8 mouse cellular contexts compared by ENCODE assay signal in genomic region chr1:86703300-86703964, GRCm38 (mm10). TPM values are rescaled to one million over a fixed set of nuclear protein-coding genes. Genes with fewer than 3 reads are reported as not detected.
DNase-seq lines count a peak whose midpoint lies in the region; ATAC-seq and TF ChIP-seq lines count a peak whose summit lies in the region.

TSS of gene Dis3l2 (plus strand) at chr1:86703808.

- peak within 1 kb of the TSS; percentile 98 for H3K9ac ChIP-seq in MEL (ENCODE audit: control insufficient read depth, low read depth, low read length, poor library complexity, severe bottlenecking)
- peak within 1 kb of the TSS; percentile 95 for H3K9ac ChIP-seq in lung, embryonic 16.5 days (ENCODE audit: low read length)

- H3K4me2 ChIP-seq in lung, embryonic 16.5 days (ENCODE audit: low read depth, low read length) = peak within 1 kb of the TSS; percentile 62

- no peak for TF ChIP-seq CTCF in MEL (IDR thresholded peaks at IDR 0.05 in 2 of 3, conservative IDR thresholded peaks at IDR 0.05 in 1 of 3; ENCODE audit: control insufficient read depth in 1 of 3, insufficient read depth in 1 of 3, low read depth in 2 of 3, low read length in 3 of 3, poor library complexity in 1 of 3, severe bottlenecking in 1 of 3)
- TF ChIP-seq CTCF in cerebellum, adult 2 months (IDR thresholded peaks at IDR 0.05; ENCODE audit: borderline replicate concordance, insufficient read depth, low read depth, low read length) = no peak

- H3K4me3 ChIP-seq in MEL (ENCODE audit: control insufficient read depth in 1 of 2, insufficient read depth in 1 of 2, low read depth in 2 of 2, low read length in 2 of 2) = peak within 1 kb of the TSS; percentile 88 to 92
- H3K4me3 ChIP-seq in cerebellum, adult 2 months (replicated peaks; ENCODE audit: insufficient read depth, low read depth, low read length) = peak within 1 kb of the TSS; percentile 96
- H3K4me3 ChIP-seq in lung, embryonic 16.5 days (ENCODE audit: low read length) = peak within 1 kb of the TSS; percentile 96

- TF ChIP-seq RAD21 in MEL (IDR thresholded peaks at IDR 0.05; ENCODE audit: low read depth, low read length) = no peak

- peaks cover 17 to 21% of the 10 kb centered on the region in 2 experiments for H3K4me1 ChIP-seq in MEL (ENCODE audit: control insufficient read depth in 1 of 2, insufficient read depth in 2 of 2, low read length in 2 of 2)
- peaks cover 5% of the 10 kb centered on the region; the same call in 1 of the 2 replicates for H3K4me1 ChIP-seq in cerebellum, adult 2 months (ENCODE audit: control insufficient read depth, insufficient read depth, low read length)
- H3K4me1 ChIP-seq in lung, embryonic 16.5 days (replicated peaks; ENCODE audit: control insufficient read depth, insufficient read depth, low read length) = 0 out of 2 replicates have a peak, but pooled peaks cover 2% of the 10 kb centered on the region

- no peaks in the 10 kb centered on the region for H3K9me3 ChIP-seq in MEL (replicated peaks; ENCODE audit: insufficient read depth, low read length)
- no peaks in the 10 kb centered on the region for H3K9me3 ChIP-seq in lung, embryonic 16.5 days (ENCODE audit: control insufficient read depth, low read length)

- peak; percentile 72 to 80 for ATAC-seq in hematopoietic stem cell, adult 5-6 weeks (replicated peaks in 1 of 2; ENCODE audit: insufficient read depth in 1 of 2, low FRiP score in 2 of 2, low TSS enrichment in 1 of 2, low read depth in 1 of 2, poor library complexity in 2 of 2, severe bottlenecking in 2 of 2)
- peak; percentile 94 for ATAC-seq in lung, embryonic 16.5 days (ENCODE audit: low read depth)

- peaks cover 0 to 16% of the 10 kb centered on the region in 2 experiments; a peak in 2 of 4 replicates for H3K36me3 ChIP-seq in MEL (ENCODE audit: control insufficient read depth in 1 of 2, insufficient read depth in 2 of 2, low read length in 2 of 2)
- H3K36me3 ChIP-seq in lung, embryonic 16.5 days (ENCODE audit: control insufficient read depth, insufficient read depth, low read length) = no peaks in the 10 kb centered on the region

- peak; percentile 84 for DNase-seq in MEL (ENCODE audit: low read depth, low spot score)
- DNase-seq in cerebellum, adult 2 months = peak; percentile 90 to 92
- peak; percentile 88 for DNase-seq in forelimb bud, embryonic 11.5 days (ENCODE audit: low read depth, low spot score)
- DNase-seq in layer of hippocampus, adult 9-10 months (ENCODE audit: low spot score) = peak; percentile 50
- DNase-seq in ovary, postnatal 10 days (ENCODE audit: low spot score) = peak; percentile 80
- DNase-seq in thymus, postnatal 10 days (ENCODE audit: low spot score in 2 of 2) = peak; percentile 68 to 74

- peak within 1 kb of the TSS; percentile 56 for H3K27ac ChIP-seq in MEL (ENCODE audit: control insufficient read depth, low read depth, low read length)
- peak within 1 kb of the TSS; percentile 85 for H3K27ac ChIP-seq in cerebellum, adult 2 months (ENCODE audit: insufficient read depth, low read length)
- peak within 1 kb of the TSS; percentile 86 for H3K27ac ChIP-seq in lung, embryonic 16.5 days (ENCODE audit: low read length)

- H3K79me2 ChIP-seq in MEL (ENCODE audit: control insufficient read depth, insufficient read depth, low read length, poor library complexity) = peaks cover 12% of the 10 kb centered on the region

- TF ChIP-seq EP300 in MEL (IDR thresholded peaks at IDR 0.05; ENCODE audit: low read depth in 1 of 2, low read length in 2 of 2) = no peak

- WGBS in cerebellum, adult 2 months = under 1% methylated on average over 54 of the region's 54 CpGs
- 2% methylated on average over 52 of the region's 54 CpGs for WGBS in lung, embryonic 16.5 days

- no peaks in the 10 kb centered on the region for H3K27me3 ChIP-seq in MEL (ENCODE audit: control insufficient read depth in 1 of 2, insufficient read depth in 2 of 2, low read length in 2 of 2)
- no peaks in the 10 kb centered on the region for H3K27me3 ChIP-seq in cerebellum, adult 2 months (ENCODE audit: control insufficient read depth, insufficient read depth, low read length)
- H3K27me3 ChIP-seq in lung, embryonic 16.5 days (ENCODE audit: control insufficient read depth, insufficient read depth, low read depth, low read length) = no peaks in the 10 kb centered on the region

- peak in 1 of 2 experiments; percentile 71; a peak in 2 of 4 replicates for TF ChIP-seq POLR2A in MEL (IDR thresholded peaks at IDR 0.05; ENCODE audit: control insufficient read depth in 1 of 2, insufficient read depth in 1 of 2, low read depth in 1 of 2, low read length in 2 of 2, poor library complexity in 1 of 2)
- TF ChIP-seq POLR2A in cerebellum, adult 2 months (IDR thresholded peaks at IDR 0.05; ENCODE audit: borderline replicate concordance, insufficient read depth, low read length) = 0 out of 2 replicates have a peak, but pooled peaks have one; percentile 38

TF ChIP-seq in MEL, 35 proteins besides CTCF, POLR2A, EP300 and RAD21:
- peak; percentile 68 for TF ChIP-seq MYB (IDR thresholded peaks at IDR 0.05; ENCODE audit: low read depth, low read length)
- no peak for TF ChIP-seq CHD2 (IDR thresholded peaks at IDR 0.05; ENCODE audit: low read length)
- TF ChIP-seq HCFC1 (IDR thresholded peaks at IDR 0.05; ENCODE audit: low read depth, low read length) = peak; percentile 90
- peak; percentile 63 for TF ChIP-seq MYC (IDR thresholded peaks at IDR 0.05; ENCODE audit: low read depth, low read length)
- TF ChIP-seq NRF1 (IDR thresholded peaks at IDR 0.05; ENCODE audit: insufficient read depth, low read depth, low read length, poor library complexity, severe bottlenecking) = peak; percentile 54; the same call in 1 of the 2 replicates
- TF ChIP-seq MAX (IDR thresholded peaks at IDR 0.05; ENCODE audit: low read length) = peak; percentile 22
- peak; percentile 71; the same call in 1 of the 2 replicates for TF ChIP-seq MXI1 (IDR thresholded peaks at IDR 0.05; ENCODE audit: low read depth, low read length)
- no peak for TF ChIP-seq RCOR1 (IDR thresholded peaks at IDR 0.05; ENCODE audit: low read depth, low read length)
- peak; percentile 89 for TF ChIP-seq ELF1 (IDR thresholded peaks at IDR 0.05; ENCODE audit: low read depth, low read length)
- TF ChIP-seq ETS1 (IDR thresholded peaks at IDR 0.05; ENCODE audit: low read depth, low read length) = no peak
- TF ChIP-seq USF1 (IDR thresholded peaks at IDR 0.05; ENCODE audit: low read depth, low read length) = peak; percentile 70
- TF ChIP-seq GABPA (IDR thresholded peaks at IDR 0.05; ENCODE audit: low read depth, low read length) = no peak
- TF ChIP-seq MAZ (IDR thresholded peaks at IDR 0.05; ENCODE audit: low read depth, low read length) = peak; percentile 82; the same call in 1 of the 2 replicates
- TF ChIP-seq NELFE (IDR thresholded peaks at IDR 0.05; ENCODE audit: low read depth, low read length) = peak; percentile 60
- 0 out of 2 replicates have a peak, but pooled peaks have one; percentile 28 for TF ChIP-seq TBP (IDR thresholded peaks at IDR 0.05; ENCODE audit: low read depth, low read length)
- peak; percentile 90 for TF ChIP-seq SIN3A (IDR thresholded peaks at IDR 0.05; ENCODE audit: low read length)
- peak; percentile 55; the same call in 1 of the 2 replicates for TF ChIP-seq BHLHE40 (IDR thresholded peaks at IDR 0.05; ENCODE audit: borderline replicate concordance, low read depth, low read length)
TF ChIP-seq in MEL: peak in this region for 13.

RNA-seq across cellular contexts. Expression of gene Dis3l2, which starts in this region (rescaled TPM):
- 17.3 and 17.9 TPM in 2 replicates for total RNA-seq in MEL (2012; rRNA removed)
- 10 to 100 TPM in 1 of 2 experiments, not detected in 1; 16.9 TPM for polyA plus RNA-seq in MEL (2012; ENCODE audit: insufficient read depth in 1 of 2, insufficient read length in 2 of 2, low read depth in 1 of 2, low replicate concordance in 2 of 2, missing spikeins in 1 of 2)
- polyA plus RNA-seq in cerebellum, adult 2 months (2012; rRNA removed) = 22.3 and 22.6 TPM in 2 replicates
- total RNA-seq in hematopoietic stem cell, adult 5-6 weeks (2017) = 34.6 and 42.1 TPM in 2 replicates
- polyA plus RNA-seq in lung, embryonic 16.5 days (2015; fragmentation: Nextera tagmentation; extraction: Ambion mirVana) = 23.9 and 25.6 TPM in 2 replicates

Comparison
In these comparisons a context has a peak if more than half of its experiments do, and no peak if none do; other contexts are left out.
1. Peak in every context shown above with its lines: DNase-seq, ATAC-seq, H3K4me3 ChIP-seq and H3K27ac ChIP-seq.